Mouse (Mus musculus) small intestine, adult 2 months (tissue): Measurements from ENCODE around the gene Rabggta. TPM values are rescaled to one million over a fixed set of nuclear protein-coding genes. Genes with fewer than 3 reads are reported as not detected.
A peak's percentile ranks its signal among the peaks of the same experiment; 100 is the strongest.
"Not testable (repeated sequence)": the region's sequence is repeated elsewhere in the genome, so short reads cannot be mapped to it uniquely, and the experiment has no call there.

ENCODE experiments used
- H3K27ac ChIP-seq: fragments of 200-500 bp; 2 replicates; pipeline ENCODE4 v1.5.1; 2012; ENCODE audit warnings: low read depth, low read length, control low read depth, inconsistent platforms; ENCODE audit not compliant: insufficient read depth
- H3K27me3 ChIP-seq: fragments of 200-500 bp; 2 replicates; pipeline ENCODE4 v1.6.1; 2012; ENCODE audit warnings: mild to moderate bottlenecking, moderate library complexity, low read length, inconsistent platforms; ENCODE audit not compliant: control insufficient read depth, insufficient read depth
- H3K36me3 ChIP-seq: fragments of 200-500 bp; 2 replicates; pipeline ENCODE4 v1.6.1; 2012; ENCODE audit warnings: mild to moderate bottlenecking, low read length, control low read depth, inconsistent platforms; ENCODE audit not compliant: control insufficient read depth, insufficient read depth
- H3K4me1 ChIP-seq: fragments of 200-500 bp; 2 replicates; pipeline ENCODE4 v1.6.1; 2012; ENCODE audit warnings: low read length, inconsistent platforms, mixed read lengths; ENCODE audit not compliant: control insufficient read depth, insufficient read depth, insufficient read length
- H3K4me3 ChIP-seq: fragments of 200-500 bp; 2 replicates; pipeline ENCODE4 v1.5.1; 2012; ENCODE audit warnings: low read depth, mild to moderate bottlenecking, control low read depth, inconsistent platforms, low read length, moderate library complexity
- CTCF ChIP-seq: fragments of 200-500 bp; IDR thresholded peaks from 2 replicates; pipeline ENCODE4 v1.5.1; 2012; ENCODE audit warnings: low read depth, mild to moderate bottlenecking, control low read depth, inconsistent platforms, low read length, moderate library complexity, mixed read lengths; ENCODE audit not compliant: insufficient replicate concordance, insufficient read length; ENCODE audit errors: extremely low read depth
- POLR2A ChIP-seq: fragments of 200-500 bp; IDR thresholded peaks from 2 replicates; pipeline ENCODE4 v1.6.1; 2012; ENCODE audit warnings: low read depth, mild to moderate bottlenecking, control low read depth, inconsistent platforms, low read length, moderate library complexity
- WGBS: fragments of 180-500 bp; shearing (Covaris S2); methylation state at CpG from one replicate; pipeline ENCODE4 v1.1.7; 2018; 5-methylcytosine and 5-hydroxymethylcytosine counted together
- polyA plus RNA-seq: library from polyadenylated mRNA; depleted of rRNA; stranded (reverse); fragments of >200 nt; gene quantifications from 2 replicates; pipeline ENCODE4 v1.2.3, GENCODE M21; 2012

The Rabggta gene
- polyA plus RNA-seq, 1 experiment, result 43.5 TPM

GRCm38 (mm10) chr14:55762001-55762821 is 40.1 kb upstream of the Rabggta start:
- Histone ChIP-seq H3K27ac (no peak overlapping the region), H3K4me1 (peaks cover 8% of the 10 kb centered on the region), H3K27me3 (0 out of 2 replicates have a peak, but pooled peaks cover 13% of the 10 kb centered on the region), H3K4me3 (peak overlapping the region; percentile 60), H3K36me3 (no peaks in the 10 kb centered on the region)
- 2% methylated on average over 77 of the region's 77 CpGs for WGBS
- TF ChIP-seq CTCF, result peak; percentile 26; the same call in 1 of the 2 replicates
- 0 out of 2 replicates have a peak, but pooled peaks have one; percentile 26 for TF ChIP-seq POLR2A

DNA sequence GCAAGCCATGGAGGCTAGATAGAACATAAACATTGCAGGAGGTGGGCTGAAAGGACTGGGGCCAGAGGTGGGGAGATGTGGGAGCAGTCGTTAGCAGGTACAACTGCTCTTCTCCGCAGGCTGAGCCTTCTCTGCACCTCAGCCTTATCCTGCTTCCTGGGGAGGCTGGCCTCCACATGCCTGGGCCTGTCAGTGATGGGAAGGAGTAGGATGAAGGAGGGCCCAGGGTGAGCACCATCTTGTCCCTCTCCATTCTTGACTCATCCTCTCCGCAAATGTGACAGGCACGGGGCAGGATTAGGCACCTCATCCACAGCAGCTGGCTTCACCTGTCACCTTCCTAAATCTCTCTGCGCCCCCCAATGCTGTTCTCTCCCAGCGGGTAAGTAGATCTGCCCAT is 39.1 kb upstream of the Rabggta start, which contains the start of gene Ltb4r2:
TSS of gene Ltb4r2 (plus strand) at position 266 of the 400 bp plus-strand sequence.
- Histone ChIP-seq H3K27ac (no peak within 1 kb of the TSS), H3K4me3 (peak within 1 kb of the TSS; percentile 60), H3K27me3 (0 out of 2 replicates have a peak, but pooled peaks cover 13% of the 10 kb centered on the region), H3K4me1 (peaks cover 6% of the 10 kb centered on the region), H3K36me3 (peaks cover 3% of the 10 kb centered on the region)
- 92% methylated on average over 6 of the region's 6 CpGs for WGBS
- TF ChIP-seq CTCF, result no peak
- TF ChIP-seq POLR2A, result no peak

GRCm38 (mm10) chr14:55760156-55760555 is 38.1 kb upstream of the Rabggta start:
- peaks cover 13% of the 10 kb centered on the region for H3K36me3 ChIP-seq
- H3K4me1 ChIP-seq, H3K4me3 ChIP-seq, H3K27ac ChIP-seq: not testable (repeated sequence)
- TF ChIP-seq CTCF, result peak; percentile 63; the same call in 1 of the 2 replicates
- WGBS, result 0% methylated on average over 6 of the region's 6 CpGs
- H3K27me3 ChIP-seq, result 0 out of 2 replicates have a peak, but pooled peaks cover 13% of the 10 kb centered on the region

DNA sequence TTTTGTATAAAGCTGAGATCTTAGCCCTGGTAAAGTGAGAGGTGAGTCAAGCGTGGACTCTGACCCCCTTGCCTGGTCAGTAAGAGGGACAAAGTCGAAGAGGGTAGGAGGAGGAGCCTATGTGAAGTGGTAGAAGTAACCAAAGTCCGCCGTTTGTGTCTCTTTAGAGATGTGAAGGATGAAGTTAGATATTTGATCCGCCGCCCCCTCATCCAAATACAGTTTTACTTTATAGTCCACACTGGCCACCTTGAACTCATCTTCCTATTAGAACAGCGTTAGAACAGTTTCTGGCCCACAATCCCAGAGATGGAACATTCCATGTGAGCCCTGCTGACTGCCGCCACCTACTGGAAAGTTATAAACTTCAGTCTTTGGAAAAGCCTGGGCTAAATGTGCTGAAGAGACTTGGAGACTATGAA is 36.3 kb upstream of the Rabggta start, which contains the start of gene Cideb:
TSS of gene Cideb (minus strand) at position 96 of the 422 bp plus-strand sequence.
- Histone ChIP-seq H3K27me3 (0 out of 2 replicates have a peak, but pooled peaks cover 13% of the 10 kb centered on the region), H3K36me3 (peaks cover 30% of the 10 kb centered on the region), H3K4me3 (peak within 1 kb of the TSS; percentile 68), H3K27ac (peak within 1 kb of the TSS; percentile 100), H3K4me1 (peaks cover 6% of the 10 kb centered on the region)
- WGBS, result 6% methylated on average over 8 of the region's 8 CpGs
- no peak for TF ChIP-seq POLR2A
- TF ChIP-seq CTCF, result peak; percentile 68; the same call in 1 of the 2 replicates

GRCm38 (mm10) chr14:55757566-55757965 is 35.5 kb upstream of the Rabggta start:
- Histone ChIP-seq H3K4me3 (peak overlapping the region; percentile 68), H3K27me3 (0 out of 2 replicates have a peak, but pooled peaks cover 9% of the 10 kb centered on the region), H3K4me1 (peaks cover 6% of the 10 kb centered on the region), H3K27ac (peak overlapping the region; percentile 100), H3K36me3 (peaks cover 38% of the 10 kb centered on the region)
- 23% methylated on average over 6 of the region's 6 CpGs for WGBS
- TF ChIP-seq CTCF, result no peak
- TF ChIP-seq POLR2A, result peak; percentile 14; the same call in 1 of the 2 replicates

GRCm38 (mm10) chr14:55747051-55747847 is 25.2 kb upstream of the Rabggta start:
- no peaks in the 10 kb centered on the region for H3K27me3 ChIP-seq
- 0 out of 2 replicates have a peak overlapping the region, but pooled peaks have one; percentile 1 for H3K4me3 ChIP-seq
- peaks cover 8% of the 10 kb centered on the region for H3K4me1 ChIP-seq
- TF ChIP-seq POLR2A, result no peak
- no peak for TF ChIP-seq CTCF
- H3K27ac ChIP-seq, result no peak overlapping the region
- WGBS, result 77% methylated on average over 10 of the region's 10 CpGs
- H3K36me3 ChIP-seq, result peaks cover 29% of the 10 kb centered on the region
